Mouse (Mus musculus) urinary bladder, postnatal 36 days (tissue): ENCODE results near the gene Tbc1d17.

Source experiments
- DNase-seq, 2 experiments: peaks; one replicate each; pipeline ENCODE4 v3.0.0; 2022; ENCODE audit warnings: low spot score in 2 of 2, mixed read lengths in 1 of 2

The Tbc1d17 gene

GRCm38 (mm10) chr7:44853065-44853464, 4.2 kb upstream of the Tbc1d17 start:
- DNase-seq = no peak

GRCm38 (mm10) chr7:44852259-44853027, 3.6 kb upstream of the Tbc1d17 start:
- DNase-seq = no peak

DNA sequence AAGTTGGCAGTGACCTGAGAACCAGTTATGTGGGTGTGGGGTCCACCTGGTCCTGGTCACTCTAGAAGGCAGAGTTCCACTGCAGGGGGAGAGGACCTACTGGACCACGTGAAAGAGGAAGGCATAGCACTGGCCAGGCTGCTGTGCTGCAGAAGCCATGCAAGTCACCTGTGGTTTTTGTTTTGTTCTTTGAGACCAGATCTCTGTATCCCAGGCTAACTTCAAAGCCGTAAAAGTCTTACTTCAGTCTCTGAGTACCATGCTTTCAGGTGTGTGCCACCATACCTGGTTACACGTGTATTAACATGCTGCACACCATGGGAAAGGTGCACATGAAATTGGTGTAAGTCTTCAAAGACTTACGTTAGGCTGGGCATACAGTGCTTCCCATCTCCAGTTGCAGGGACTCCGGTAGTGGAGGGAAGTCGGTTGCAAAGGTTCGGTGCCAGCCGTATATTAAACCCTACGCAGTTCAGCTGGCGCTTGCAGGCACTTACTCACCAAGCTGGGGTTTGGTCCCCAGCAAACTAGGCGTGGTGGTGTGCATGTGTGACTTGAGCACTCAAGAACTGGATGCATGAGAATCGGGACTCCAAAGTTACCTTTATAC, 2.9 kb upstream of the Tbc1d17 start:
- DNase-seq = no peak

- DNase-seq = no peak
These were observed 2.1 kb upstream of the Tbc1d17 start for GRCm38 (mm10) chr7:44850789-44851624.

DNA sequence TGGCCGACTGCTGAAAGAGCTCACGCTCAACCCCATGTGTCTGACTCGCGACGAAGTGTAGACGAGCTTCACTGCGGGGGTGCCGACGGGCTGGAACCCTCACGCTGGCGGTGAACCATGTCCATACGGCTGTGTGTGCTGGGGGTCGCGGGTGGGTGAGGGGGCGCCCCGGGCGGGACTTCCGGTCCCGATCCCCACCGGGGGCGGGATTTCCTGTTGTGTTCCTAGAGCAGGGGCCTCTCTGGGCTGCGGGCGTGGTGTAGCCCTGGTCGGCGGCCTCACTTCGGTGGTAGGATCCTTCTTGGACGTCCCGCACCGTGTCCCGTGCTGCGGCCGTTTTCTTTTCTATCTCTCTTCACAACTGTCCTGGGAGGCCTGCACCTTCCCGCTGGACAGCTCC, 1.3 kb upstream of the Tbc1d17 start:
- DNase-seq = peak; percentile 51 to 70

GRCm38 (mm10) chr7:44849416-44850111, 685 bp upstream of the Tbc1d17 start:
- DNase-seq = peak; percentile 80 to 90

- no peak for DNase-seq
These were observed 1.1 kb downstream of the Tbc1d17 start for GRCm38 (mm10) chr7:44847772-44848171.

- DNase-seq = no peak
These were observed 2.1 kb downstream of the Tbc1d17 start for GRCm38 (mm10) chr7:44846804-44847203.

- DNase-seq = no peak
These were observed 3.9 kb downstream of the Tbc1d17 start for GRCm38 (mm10) chr7:44845006-44845405.

GRCm38 (mm10) chr7:44841825-44842463, 6.9 kb downstream of the Tbc1d17 start:
- no peak for DNase-seq

DNA sequence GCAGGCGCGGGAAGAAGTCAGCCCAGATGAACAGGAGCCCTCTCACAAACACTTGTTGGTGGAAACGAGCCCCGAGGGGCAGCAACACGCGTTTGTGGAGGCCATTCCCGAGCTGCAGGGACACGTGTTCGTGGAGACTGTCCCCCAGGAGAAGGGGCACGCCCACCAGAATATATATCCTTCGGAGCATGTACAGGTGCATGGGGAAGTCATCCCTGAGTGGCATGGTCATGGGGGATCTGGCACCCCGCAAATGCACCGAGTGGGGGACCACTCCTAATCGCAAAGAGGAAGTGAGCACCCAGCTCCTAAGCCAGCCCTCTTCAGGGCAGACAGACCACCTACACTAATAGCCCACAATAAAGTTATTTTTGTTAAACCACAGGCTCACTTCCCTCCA, 8.5 kb downstream of the Tbc1d17 start:
- DNase-seq = no peak

GRCm38 (mm10) chr7:44839491-44840191, 9.2 kb downstream of the Tbc1d17 start:
- no peak for DNase-seq

- DNase-seq = no peak
These were observed 9.7 kb downstream of the Tbc1d17 start for GRCm38 (mm10) chr7:44839171-44839490.

DNA sequence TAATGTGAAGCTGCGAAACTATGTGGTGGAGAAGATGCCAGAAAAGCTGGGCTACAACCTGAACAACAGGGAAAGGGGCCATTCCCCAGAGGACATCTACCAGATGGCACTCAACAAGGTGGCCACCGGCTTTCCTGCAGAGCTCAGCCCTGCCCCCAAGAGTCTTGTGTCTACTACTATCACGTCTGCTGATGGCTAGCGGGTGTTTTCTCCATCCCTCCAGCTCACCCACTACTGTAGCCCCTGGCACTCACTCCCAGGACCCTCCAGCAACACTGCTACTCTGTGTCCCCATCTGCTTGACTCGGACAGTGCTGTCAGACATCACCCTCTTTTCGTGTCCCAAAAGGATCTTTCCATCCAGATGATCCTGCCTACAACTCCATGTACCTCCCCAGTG, 10.8 kb downstream of the Tbc1d17 start:
- no peak for DNase-seq

DNA sequence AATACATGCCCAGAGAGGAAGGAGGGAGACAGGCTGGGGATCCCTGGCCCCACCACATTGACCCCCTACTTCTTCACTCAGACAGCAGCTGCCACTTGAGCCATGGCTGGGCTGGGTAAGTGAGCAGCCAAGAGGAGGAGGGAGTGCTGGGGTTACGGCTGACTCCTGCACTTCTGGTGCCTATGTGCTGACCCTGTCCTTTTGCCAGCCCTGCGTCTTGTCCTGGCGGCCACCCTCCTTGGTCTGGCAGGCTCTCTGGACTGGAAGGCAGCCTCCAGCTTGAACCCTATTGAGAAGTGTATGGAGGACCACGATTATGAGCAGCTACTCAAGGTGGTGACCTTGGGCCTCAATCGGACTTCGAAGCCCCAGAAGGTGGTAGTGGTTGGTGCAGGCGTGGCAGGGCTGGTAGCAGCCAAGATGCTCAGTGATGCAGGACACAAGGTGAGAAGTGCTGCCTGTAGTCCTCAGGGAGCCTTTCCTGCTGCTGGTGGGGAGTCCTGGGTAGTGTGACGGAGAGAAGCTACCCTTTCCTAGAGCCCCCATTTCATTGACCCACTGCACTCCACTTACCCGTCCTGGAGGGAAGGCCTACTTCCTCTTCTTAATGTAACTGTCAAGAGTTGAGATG, 12.3 kb downstream of the Tbc1d17 start:
- no peak for DNase-seq

- no peak for DNase-seq
These were observed 12.9 kb downstream of the Tbc1d17 start for GRCm38 (mm10) chr7:44836016-44836404.

DNA sequence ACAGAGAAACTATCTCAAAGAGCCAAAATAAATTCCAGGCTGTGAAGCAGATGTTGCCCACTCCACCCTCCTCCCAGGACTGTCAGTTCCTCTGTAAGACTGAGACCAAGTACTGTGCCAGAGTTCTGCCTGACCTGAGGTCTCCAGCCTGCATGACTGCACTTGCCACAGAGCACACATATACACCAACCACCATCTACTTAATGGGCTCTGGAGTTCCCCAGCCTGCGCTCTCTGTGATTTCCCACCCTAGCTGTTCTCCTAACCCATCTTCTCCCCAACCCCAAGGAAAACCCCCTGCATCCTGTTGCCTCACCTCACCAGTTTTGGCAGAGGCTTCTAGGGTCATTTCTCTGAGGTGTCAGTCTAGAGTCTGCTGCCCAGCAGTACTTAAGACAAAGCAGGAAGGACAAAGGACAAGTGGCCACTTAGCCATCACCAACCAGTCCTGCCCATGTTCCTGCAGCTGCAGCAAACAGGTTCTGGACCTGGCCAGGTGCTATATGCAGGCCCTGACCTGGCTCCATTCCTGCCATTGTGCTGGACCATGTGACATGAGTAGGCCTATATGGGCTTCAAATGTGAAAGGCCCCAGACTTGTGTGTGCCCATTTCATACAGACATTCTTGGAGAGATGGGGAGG, 13.4 kb downstream of the Tbc1d17 start:
- DNase-seq = no peak

DNA sequence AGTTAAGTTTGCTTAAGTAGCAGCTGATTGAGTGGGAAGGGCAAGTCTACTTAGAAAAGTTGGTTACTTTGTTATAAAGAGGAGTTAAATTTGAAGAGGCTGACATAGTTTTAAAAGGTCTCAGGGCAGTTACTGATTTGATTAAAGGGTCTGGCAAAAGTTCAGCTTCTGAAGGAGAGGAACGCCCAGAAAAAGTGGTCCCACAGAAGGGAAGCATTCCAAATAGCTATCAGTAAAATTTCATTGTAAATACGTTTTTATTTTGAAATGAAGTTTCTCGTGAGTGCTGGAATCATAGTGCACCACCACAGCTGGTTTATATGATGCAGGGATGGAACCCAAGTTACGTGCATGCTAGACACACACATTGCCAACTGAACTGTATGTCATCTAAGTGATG, 16.1 kb downstream of the Tbc1d17 start:
- no peak for DNase-seq

- DNase-seq = no peak
These were observed 20.2 kb downstream of the Tbc1d17 start for GRCm38 (mm10) chr7:44828706-44829105.

DNA sequence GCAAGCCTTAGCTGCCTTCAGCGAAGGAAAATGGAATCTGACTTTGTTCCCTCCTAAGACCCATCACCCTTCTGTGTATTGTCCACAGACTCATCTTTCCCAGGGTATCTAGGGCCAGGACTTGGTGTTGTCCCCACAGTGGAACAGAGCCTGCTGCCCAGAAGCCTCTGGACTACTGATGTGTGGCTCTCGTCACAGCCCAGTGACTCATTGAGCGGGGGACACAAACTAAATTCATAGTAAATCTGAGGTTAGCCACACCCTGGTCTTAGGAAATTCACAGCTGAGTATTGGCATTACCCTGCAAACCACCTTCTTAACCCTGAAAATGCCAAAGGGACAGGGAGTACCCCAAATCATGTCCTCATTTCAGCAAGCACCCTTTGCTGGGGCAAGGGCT, 22.1 kb downstream of the Tbc1d17 start:
- no peak for DNase-seq
